Mouse (Mus musculus) forebrain, embryonic 16.5 days (tissue): Measurements from ENCODE around the gene Jmjd6. TPM values are rescaled to one million over a fixed set of nuclear protein-coding genes. Genes with fewer than 3 reads are reported as not detected.
"Not testable (repeated sequence)": the region's sequence is repeated elsewhere in the genome, so short reads cannot be mapped to it uniquely, and the experiment has no call there.

Source experiments
- ATAC-seq: fragments of 200-750 bp; cut with Nextera tagmentation; 2 replicates; pipeline ENCODE4 v1.8.0; 2017; ENCODE audit warnings: mild to moderate bottlenecking, moderate library complexity
- H3K27ac ChIP-seq: fragments of 300-500 bp; sonication (generic); 2 replicates; pipeline ENCODE4 v1.5.1; 2014; ENCODE audit warnings: low read length, control low read depth
- H3K27me3 ChIP-seq: fragments of 300-500 bp; sonication (generic); replicated peaks from 2 replicates; pipeline ENCODE4 v1.6.1; 2014; ENCODE audit warnings: low read length; ENCODE audit not compliant: control insufficient read depth, insufficient read depth
- H3K36me3 ChIP-seq: fragments of 300-500 bp; sonication (generic); 2 replicates; pipeline ENCODE4 v1.6.1; 2014; ENCODE audit not compliant: control insufficient read depth, insufficient read depth
- H3K4me1 ChIP-seq: fragments of 300-500 bp; sonication (generic); replicated peaks from 2 replicates; pipeline ENCODE4 v1.6.1; 2014; ENCODE audit warnings: low read length; ENCODE audit not compliant: control insufficient read depth, insufficient read depth
- H3K4me2 ChIP-seq: fragments of 300-500 bp; sonication (generic); 2 replicates; pipeline ENCODE4 v1.6.1; 2014; ENCODE audit warnings: mild to moderate bottlenecking, low read length, control low read depth
- H3K4me3 ChIP-seq: fragments of 300-500 bp; sonication (generic); replicated peaks from 2 replicates; pipeline ENCODE4 v1.5.1; 2014; ENCODE audit warnings: mild to moderate bottlenecking, low read length, control low read depth
- H3K9ac ChIP-seq: fragments of 300-500 bp; sonication (generic); replicated peaks from 2 replicates; pipeline ENCODE4 v1.6.1; 2014; ENCODE audit warnings: low read depth, low read length, control low read depth
- H3K9me3 ChIP-seq: fragments of 300-500 bp; sonication (generic); 2 replicates; pipeline ENCODE4 v1.6.1; 2016; ENCODE audit warnings: low read length; ENCODE audit not compliant: control insufficient read depth
- WGBS: fragments of 180-500 bp; shearing (Covaris S2); extraction: QIAGEN DNeasy Blood & Tissue Kit; methylation state at CpG from one replicate; pipeline ENCODE4 v1.1.7; 2014; 5-methylcytosine and 5-hydroxymethylcytosine counted together
- polyA plus RNA-seq: library from polyadenylated mRNA; unstranded; fragments of >200 nt; fragmentation: Nextera tagmentation; extraction: Ambion mirVana; gene quantifications from 2 replicates; pipeline ENCODE4 v1.2.1, GENCODE M21; 2015

Jmjd6 gene
- polyA plus RNA-seq, 1 experiment from 2014 or later = 71.2 TPM

DNA sequence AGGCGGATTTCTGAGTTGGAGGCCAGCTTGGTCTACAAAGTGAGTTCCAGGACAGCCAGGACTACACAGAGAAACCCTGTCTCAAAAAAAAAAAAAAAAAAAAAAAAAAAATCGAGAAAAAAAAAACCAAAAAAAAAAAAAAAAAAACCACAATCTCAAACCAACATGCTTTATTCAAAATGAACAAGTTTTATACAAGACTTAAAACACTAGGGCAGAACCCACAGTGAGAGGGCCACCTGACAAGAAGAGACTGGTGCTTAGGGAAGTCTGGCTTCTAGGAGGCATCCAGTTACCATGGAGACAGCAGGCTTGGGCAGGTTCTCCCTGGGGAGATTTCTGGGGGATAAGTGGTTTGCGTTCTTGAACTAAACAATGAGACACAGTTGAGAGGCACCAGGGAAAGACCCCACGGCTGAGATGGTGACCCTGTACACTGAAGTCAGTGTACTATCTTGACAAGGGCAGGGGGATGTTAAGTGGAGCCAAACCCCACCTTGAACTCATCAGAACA lies 11.0 kb downstream of the Jmjd6 start:
- H3K9me3 ChIP-seq = no peaks in the 10 kb centered on the region
- no peak for ATAC-seq
- H3K9ac ChIP-seq = no peak overlapping the region
- H3K27ac ChIP-seq = no peak overlapping the region
- no peaks in the 10 kb centered on the region for H3K27me3 ChIP-seq
- H3K4me2 ChIP-seq = no peak overlapping the region
- H3K4me3 ChIP-seq = no peak overlapping the region
- peaks cover 19% of the 10 kb centered on the region for H3K36me3 ChIP-seq
- WGBS = 28% methylated on average over 3 of the region's 4 CpGs
- H3K4me1 ChIP-seq = peaks cover 13% of the 10 kb centered on the region; the same call in 1 of the 2 replicates

DNA sequence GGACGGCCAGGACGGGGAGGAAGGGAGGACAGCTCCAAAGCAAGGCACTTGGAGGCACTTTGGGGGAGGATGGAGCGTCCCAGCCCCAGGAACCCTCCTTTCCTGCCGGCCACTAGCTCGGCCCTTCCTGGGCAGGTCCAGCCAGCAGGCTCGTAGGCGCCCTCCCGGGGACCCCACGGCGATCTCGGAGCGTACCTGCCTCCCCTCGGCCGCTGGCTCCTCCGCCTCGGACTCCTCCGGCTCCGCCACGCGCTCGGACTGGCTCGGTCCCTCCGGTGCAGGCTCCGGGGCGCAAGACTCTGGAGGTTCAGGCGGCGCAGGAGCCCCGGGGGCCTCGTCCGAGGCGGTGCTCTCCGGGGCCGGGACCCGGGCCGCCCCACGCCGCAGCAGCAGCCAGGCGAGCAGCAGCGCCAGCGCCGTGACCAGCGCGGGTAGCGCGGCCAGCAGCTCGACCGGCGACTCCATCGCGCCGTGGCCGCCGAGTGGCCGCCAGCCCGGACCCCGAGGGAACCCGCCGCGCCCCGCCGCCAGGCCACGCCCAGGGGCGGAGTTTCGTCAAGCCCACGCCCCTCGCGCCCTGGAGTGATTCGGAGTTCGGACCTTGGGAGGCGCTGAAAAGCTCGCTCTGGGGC lies 15.6 kb downstream of the Jmjd6 start, which contains the start of gene Mxra7:
Gene Mxra7 (minus strand): TSS at position 513 of the 632 bp plus-strand sequence.
- WGBS = 1% methylated on average over 51 of the region's 71 CpGs
- ATAC-seq = peak; percentile 53
- H3K9ac ChIP-seq = peak within 1 kb of the TSS; percentile 54
- H3K36me3 ChIP-seq = no peaks in the 10 kb centered on the region
- no peaks in the 10 kb centered on the region for H3K9me3 ChIP-seq
- H3K27ac ChIP-seq = no peak within 1 kb of the TSS
- H3K27me3 ChIP-seq = no peaks in the 10 kb centered on the region
- peaks cover 20% of the 10 kb centered on the region for H3K4me1 ChIP-seq
- H3K4me3 ChIP-seq = peak within 1 kb of the TSS; percentile 53
- peak within 1 kb of the TSS; percentile 76 for H3K4me2 ChIP-seq

- no peaks in the 10 kb centered on the region for H3K27me3 ChIP-seq
- H3K4me2 ChIP-seq = peak overlapping the region; percentile 76
- peak overlapping the region; percentile 53 for H3K4me3 ChIP-seq
- no peak overlapping the region for H3K27ac ChIP-seq
- no peaks in the 10 kb centered on the region for H3K36me3 ChIP-seq
- H3K4me1 ChIP-seq = peaks cover 18% of the 10 kb centered on the region
- ATAC-seq = no peak
- peak overlapping the region; percentile 16; the same call in 1 of the 2 replicates for H3K9ac ChIP-seq
- 15% methylated on average over 17 of the region's 17 CpGs for WGBS
- no peaks in the 10 kb centered on the region for H3K9me3 ChIP-seq
These were observed 16.4 kb downstream of the Jmjd6 start for GRCm38 (mm10) chr11:116826550-116827504.

DNA sequence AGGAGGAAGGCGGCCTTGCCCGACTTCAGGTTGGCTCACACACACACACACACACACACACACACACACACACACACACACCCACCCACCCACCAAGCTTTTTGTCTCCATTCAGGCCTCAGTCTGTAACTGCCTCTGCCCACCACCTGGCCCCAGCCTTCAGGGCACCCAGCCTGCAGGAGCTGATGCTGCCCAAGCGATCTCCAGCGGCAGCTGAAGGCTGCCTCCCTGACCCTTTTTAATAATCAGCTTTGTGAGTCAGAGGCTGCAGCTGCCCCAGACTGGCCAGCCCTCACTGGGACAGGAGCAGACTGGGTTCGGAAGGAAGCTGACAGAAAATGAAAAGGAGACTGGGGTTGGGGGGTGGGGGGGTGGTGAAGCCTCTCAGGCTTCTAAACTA lies 18.0 kb downstream of the Jmjd6 start:
- H3K4me1 ChIP-seq = peaks cover 18% of the 10 kb centered on the region
- ATAC-seq = no peak
- no peaks in the 10 kb centered on the region for H3K9me3 ChIP-seq
- H3K4me2 ChIP-seq = no peak overlapping the region
- no peaks in the 10 kb centered on the region for H3K36me3 ChIP-seq
- 49% methylated on average over 5 of the region's 5 CpGs for WGBS
- no peak overlapping the region for H3K9ac ChIP-seq
- H3K4me3 ChIP-seq = no peak overlapping the region
- no peak overlapping the region for H3K27ac ChIP-seq
- H3K27me3 ChIP-seq = no peaks in the 10 kb centered on the region

GRCm38 (mm10) chr11:116823885-116824284 lies 19.4 kb downstream of the Jmjd6 start:
- H3K9ac ChIP-seq, ATAC-seq, H3K27ac ChIP-seq, H3K4me3 ChIP-seq, H3K27me3 ChIP-seq, H3K9me3 ChIP-seq, H3K4me2 ChIP-seq, H3K36me3 ChIP-seq: not testable (repeated sequence)
- H3K4me1 ChIP-seq = peaks cover 18% of the 10 kb centered on the region
- 97% methylated on average over 10 of the region's 10 CpGs for WGBS

- Histone ChIP-seq H3K9me3 (no peaks in the 10 kb centered on the region), H3K9ac (no peak overlapping the region), H3K4me2 (no peak overlapping the region), H3K36me3 (no peaks in the 10 kb centered on the region), H3K27me3 (no peaks in the 10 kb centered on the region), H3K4me3 (no peak overlapping the region), H3K4me1 (peaks cover 16% of the 10 kb centered on the region), H3K27ac (no peak overlapping the region)
- no peak for ATAC-seq
- 98% methylated on average over 2 of the region's 2 CpGs for WGBS
These were observed 20.0 kb downstream of the Jmjd6 start for GRCm38 (mm10) chr11:116823255-116823654.

DNA sequence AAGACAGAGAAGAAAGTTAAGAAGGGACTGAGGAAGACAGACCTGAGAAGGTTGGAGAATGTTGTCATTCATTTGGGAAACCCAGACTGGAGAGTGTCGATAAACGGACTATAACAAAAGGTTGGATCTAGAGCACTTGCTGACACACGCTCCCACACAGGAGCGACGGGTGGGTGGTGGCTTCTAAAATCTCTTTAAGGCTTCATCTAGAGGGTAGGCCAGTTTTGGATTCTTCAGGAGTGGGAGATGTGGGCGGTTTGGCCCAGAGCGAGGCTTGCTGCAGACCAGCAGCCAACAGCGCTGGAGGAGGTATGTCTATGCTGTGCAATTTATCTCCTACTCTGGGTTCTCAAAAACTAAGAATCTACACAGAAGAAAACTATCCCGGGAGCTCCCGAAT lies 20.6 kb downstream of the Jmjd6 start:
- H3K36me3 ChIP-seq = no peaks in the 10 kb centered on the region
- H3K4me1 ChIP-seq = peaks cover 10% of the 10 kb centered on the region
- no peaks in the 10 kb centered on the region for H3K27me3 ChIP-seq
- H3K9me3 ChIP-seq = no peaks in the 10 kb centered on the region
- no peak overlapping the region for H3K9ac ChIP-seq
- 92% methylated on average over 10 of the region's 10 CpGs for WGBS
- H3K4me3 ChIP-seq = no peak overlapping the region
- no peak overlapping the region for H3K4me2 ChIP-seq
- no peak overlapping the region for H3K27ac ChIP-seq
- ATAC-seq = no peak

- Histone ChIP-seq H3K9me3 (no peaks in the 10 kb centered on the region), H3K27me3 (no peaks in the 10 kb centered on the region), H3K4me2 (no peak overlapping the region), H3K4me3 (no peak overlapping the region), H3K36me3 (no peaks in the 10 kb centered on the region), H3K9ac (no peak overlapping the region), H3K27ac (no peak overlapping the region), H3K4me1 (peaks cover 8% of the 10 kb centered on the region)
- 64% methylated on average over 10 of the region's 10 CpGs for WGBS
- no peak for ATAC-seq
These were observed 21.0 kb downstream of the Jmjd6 start for GRCm38 (mm10) chr11:116822215-116822614.
